Mouse (Mus musculus) erythroblast, embryonic 14.5 days (primary cell): Measurements from ENCODE around the gene Polr2e. TPM values are rescaled to one million over a fixed set of nuclear protein-coding genes. Genes with fewer than 3 reads are reported as not detected.
"Not testable (repeated sequence)": the region's sequence is repeated elsewhere in the genome, so short reads cannot be mapped to it uniquely, and the experiment has no call there.

Experiments used
- H3K27me3 ChIP-seq: 2 replicates; pipeline ENCODE4 v1.6.1; 2012; ENCODE audit warnings: inconsistent platforms; ENCODE audit not compliant: control insufficient read depth
- H3K36me3 ChIP-seq: 2 replicates; pipeline ENCODE4 v1.6.1; 2012; ENCODE audit warnings: mild to moderate bottlenecking, inconsistent platforms; ENCODE audit not compliant: control insufficient read depth
- H3K4me1 ChIP-seq: 2 replicates; pipeline ENCODE4 v1.6.1; 2012; ENCODE audit warnings: inconsistent platforms; ENCODE audit not compliant: control insufficient read depth
- H3K4me3 ChIP-seq: replicated peaks from 2 replicates; pipeline ENCODE3; 2012; ENCODE audit warnings: moderate library complexity, mild to moderate bottlenecking, inconsistent platforms
- H3K9me3 ChIP-seq: 2 replicates; pipeline ENCODE4 v1.6.1; 2012; ENCODE audit warnings: low read length, inconsistent platforms, mixed read lengths; ENCODE audit not compliant: control insufficient read depth
- GATA1 ChIP-seq: IDR thresholded peaks from 2 replicates; pipeline ENCODE4 v1.6.1; 2012; ENCODE audit warnings: low read length, inconsistent platforms, mixed read lengths
- TAL1 ChIP-seq: IDR thresholded peaks from 3 replicates; pipeline ENCODE4 v1.6.1; 2012; ENCODE audit warnings: low read length, inconsistent platforms, mixed read lengths
- polyA plus RNA-seq: library from polyadenylated mRNA; stranded (reverse); fragments of >175 nt; gene quantifications from 2 replicates; pipeline ENCODE4 v1.2.3, GENCODE M21; 2012

The Polr2e gene
- polyA plus RNA-seq, 1 experiment, result 11.9 TPM

DNA sequence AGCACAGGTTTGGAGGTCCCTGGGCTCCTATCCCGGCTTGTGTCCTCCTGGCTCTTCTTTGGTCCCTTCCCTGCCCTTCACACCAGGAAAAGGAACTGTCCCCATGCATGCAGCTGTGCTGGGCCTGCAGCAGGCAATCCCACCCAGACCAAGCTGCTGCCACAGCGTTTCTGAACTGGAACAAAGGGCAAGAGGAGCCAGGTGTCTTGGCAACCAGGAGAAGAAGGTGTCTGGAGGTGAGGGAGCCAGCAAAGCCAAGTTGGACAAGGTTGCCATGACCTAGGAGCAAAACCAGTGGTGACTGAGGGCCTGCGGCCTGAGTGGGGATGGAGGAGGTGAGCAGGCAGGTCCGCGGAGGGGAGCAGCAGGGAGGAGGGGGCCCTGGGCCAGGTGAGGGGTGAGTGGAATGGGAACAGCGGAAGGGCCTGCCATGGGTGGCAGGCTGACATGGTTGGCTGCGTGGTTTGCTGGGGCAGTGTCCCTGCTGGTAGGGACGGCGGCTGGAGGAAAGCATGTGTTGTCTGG, 7.5 kb upstream of the Polr2e start, which contains the start of gene Gpx4:
Gene Gpx4, plus strand, starts transcription at position 126 of the 525 bp plus-strand sequence.
- no peaks in the 10 kb centered on the region for H3K27me3 ChIP-seq
- no peaks in the 10 kb centered on the region for H3K36me3 ChIP-seq
- H3K9me3 ChIP-seq, result no peaks in the 10 kb centered on the region
- peaks cover 68% of the 10 kb centered on the region for H3K4me1 ChIP-seq
- TF ChIP-seq TAL1, result no peak
- no peak for TF ChIP-seq GATA1
- H3K4me3 ChIP-seq, result no peak within 1 kb of the TSS

DNA sequence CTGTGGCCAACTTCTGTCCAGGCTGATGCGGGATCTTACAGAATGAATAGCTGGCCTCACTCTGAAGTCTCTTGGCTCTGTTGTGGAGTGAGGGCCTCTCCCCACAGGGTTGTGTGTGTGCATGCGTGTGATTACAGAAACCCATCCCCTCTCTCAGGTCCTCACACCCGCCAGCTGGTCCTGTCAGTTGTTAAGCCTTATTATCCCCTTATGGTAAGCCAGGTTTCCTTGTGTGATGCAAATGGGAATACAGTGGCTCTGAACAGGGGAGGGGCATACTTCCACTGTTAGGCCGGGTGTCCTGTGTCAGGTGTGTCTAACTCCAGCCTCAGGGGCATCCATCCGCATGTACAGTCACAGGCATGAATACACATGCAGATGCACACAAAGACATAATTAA, 6.2 kb upstream of the Polr2e start:
- TF ChIP-seq GATA1 (no peak), TAL1 (no peak)
- Histone ChIP-seq H3K9me3 (no peaks in the 10 kb centered on the region), H3K36me3 (no peaks in the 10 kb centered on the region), H3K4me3 (no peak overlapping the region), H3K27me3 (no peaks in the 10 kb centered on the region), H3K4me1 (peaks cover 58% of the 10 kb centered on the region)

GRCm38 (mm10) chr10:80045364-80045763, 5.8 kb upstream of the Polr2e start:
- not testable (repeated sequence) for H3K4me3 ChIP-seq, H3K27me3 ChIP-seq, H3K9me3 ChIP-seq, H3K36me3 ChIP-seq
- peaks cover 56% of the 10 kb centered on the region for H3K4me1 ChIP-seq

DNA sequence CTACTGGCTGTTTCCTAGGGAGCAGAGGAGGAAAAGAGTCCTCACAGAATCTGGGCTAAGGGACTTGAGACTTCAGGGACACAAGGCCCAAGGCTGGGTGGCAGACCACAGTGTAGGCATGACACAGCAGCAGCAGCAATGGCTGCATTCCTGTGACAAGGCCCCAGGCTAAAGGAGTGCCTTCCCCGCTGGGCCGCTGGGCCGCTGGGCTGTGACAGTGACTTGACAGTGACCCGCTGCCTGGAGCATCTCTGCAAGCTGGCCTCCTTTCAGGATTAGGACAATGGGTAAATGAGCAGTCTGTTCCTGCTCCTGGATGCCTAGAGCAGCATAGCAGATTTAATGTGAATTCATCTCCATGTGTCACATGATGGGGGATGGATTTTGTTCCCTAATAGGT, 4.5 kb upstream of the Polr2e start:
- Histone ChIP-seq H3K9me3 (no peaks in the 10 kb centered on the region), H3K36me3 (no peaks in the 10 kb centered on the region), H3K27me3 (no peaks in the 10 kb centered on the region), H3K4me1 (peaks cover 58% of the 10 kb centered on the region), H3K4me3 (no peak overlapping the region)
- TF ChIP-seq GATA1, result no peak
- TF ChIP-seq TAL1, result no peak

DNA sequence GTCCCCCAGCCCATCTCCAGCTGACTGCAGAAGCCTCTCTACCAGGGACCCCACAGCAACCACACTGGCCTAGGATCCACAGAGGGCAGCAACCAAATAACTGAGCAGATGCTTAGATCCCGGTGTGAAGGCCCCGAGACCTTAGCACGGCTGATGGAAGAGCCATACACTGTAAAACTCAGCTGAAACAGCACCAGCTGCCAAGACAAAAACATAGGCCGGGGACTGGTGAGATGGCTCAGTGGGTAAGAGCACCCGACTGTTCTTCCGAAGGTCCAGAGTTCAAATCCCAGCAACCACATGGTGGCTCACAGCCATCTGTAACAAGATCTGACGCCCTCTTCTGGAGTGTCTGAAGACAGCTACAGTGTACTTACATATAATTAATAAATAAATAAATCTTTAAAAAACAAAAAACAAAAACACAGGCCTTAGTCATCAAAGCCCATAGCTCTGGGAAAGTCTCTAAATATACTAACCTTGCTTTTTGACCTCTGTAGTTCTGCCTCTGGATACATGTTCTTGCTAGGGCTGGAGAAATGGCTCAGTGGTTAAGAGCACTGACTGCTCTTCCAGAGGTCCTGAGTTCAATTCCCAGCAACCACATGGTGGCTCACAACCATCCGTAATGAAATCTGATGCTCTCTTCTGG, 1.9 kb upstream of the Polr2e start:
- not testable (repeated sequence) for H3K27me3 ChIP-seq, H3K4me3 ChIP-seq, H3K9me3 ChIP-seq
- H3K4me1 ChIP-seq, result peaks cover 51% of the 10 kb centered on the region
- peaks cover 22% of the 10 kb centered on the region for H3K36me3 ChIP-seq

GRCm38 (mm10) chr10:80036832-80037231, 2.8 kb downstream of the Polr2e start:
- Histone ChIP-seq H3K4me1 (peaks cover 49% of the 10 kb centered on the region), H3K4me3 (no peak overlapping the region), H3K36me3 (peaks cover 47% of the 10 kb centered on the region), H3K27me3 (no peaks in the 10 kb centered on the region), H3K9me3 (no peaks in the 10 kb centered on the region)
- TF ChIP-seq GATA1, result no peak
- TF ChIP-seq TAL1, result no peak

GRCm38 (mm10) chr10:80035686-80036085, 3.9 kb downstream of the Polr2e start:
- H3K4me1 ChIP-seq, result peaks cover 46% of the 10 kb centered on the region
- H3K9me3 ChIP-seq, result no peaks in the 10 kb centered on the region
- TF ChIP-seq TAL1, result no peak
- no peak for TF ChIP-seq GATA1
- no peaks in the 10 kb centered on the region for H3K27me3 ChIP-seq
- H3K36me3 ChIP-seq, result peaks cover 56% of the 10 kb centered on the region
- H3K4me3 ChIP-seq, result no peak overlapping the region

GRCm38 (mm10) chr10:80035148-80035547, 4.4 kb downstream of the Polr2e start:
- TF ChIP-seq TAL1, result no peak
- no peak for TF ChIP-seq GATA1
- Histone ChIP-seq H3K36me3 (peaks cover 61% of the 10 kb centered on the region), H3K27me3 (no peaks in the 10 kb centered on the region), H3K4me3 (no peak overlapping the region), H3K9me3 (no peaks in the 10 kb centered on the region), H3K4me1 (peaks cover 44% of the 10 kb centered on the region)

DNA sequence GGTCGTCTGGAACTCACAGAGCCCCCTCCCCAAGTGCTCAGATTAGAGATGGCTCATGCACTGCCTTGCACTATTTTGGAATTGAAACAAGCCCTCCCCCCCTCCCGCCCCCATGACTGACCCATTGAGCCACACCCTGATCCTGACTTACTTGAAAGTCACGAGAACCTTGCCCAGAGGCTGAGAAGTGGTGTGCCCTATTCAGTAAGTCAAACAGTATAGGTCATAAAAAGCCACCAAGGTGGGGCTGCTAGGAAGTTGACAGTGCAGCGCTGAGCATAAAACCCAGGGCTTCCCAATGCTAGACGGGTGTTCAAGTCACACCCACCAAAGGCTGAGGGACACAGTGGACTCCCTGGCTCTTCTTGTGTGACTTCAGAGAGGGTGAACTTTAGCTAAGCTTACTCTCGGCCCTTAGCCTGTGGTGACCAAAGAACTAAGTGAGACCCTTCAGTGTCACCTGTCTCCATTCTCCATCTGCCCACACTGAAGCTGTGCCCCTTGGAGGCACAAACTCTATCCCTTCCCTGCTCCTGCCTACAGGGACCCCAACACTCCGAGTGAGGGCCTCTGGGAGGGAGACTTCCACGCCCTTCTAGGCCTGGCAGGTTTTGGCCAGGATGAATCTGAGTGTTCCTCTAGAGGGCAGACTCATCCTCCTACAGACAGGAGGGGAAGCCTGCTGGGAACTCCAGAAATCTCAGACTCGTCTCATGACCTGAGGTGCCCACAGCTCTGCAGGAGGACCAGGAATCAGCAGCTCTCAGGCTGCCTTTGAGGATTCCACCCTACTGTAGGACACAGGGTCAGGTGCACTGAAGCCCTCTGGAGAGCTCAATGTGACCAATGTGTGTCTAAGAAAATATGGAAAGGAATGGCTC, 5.8 kb downstream of the Polr2e start:
- Histone ChIP-seq H3K4me1 (peaks cover 33% of the 10 kb centered on the region), H3K9me3 (no peaks in the 10 kb centered on the region), H3K4me3 (no peak overlapping the region), H3K27me3 (no peaks in the 10 kb centered on the region), H3K36me3 (peaks cover 69% of the 10 kb centered on the region)
- no peak for TF ChIP-seq TAL1
- TF ChIP-seq GATA1, result no peak
